Comparison of ENCODE assay signal across 22 mouse cellular contexts in genomic region chr13:10068927-10069580, GRCm38 (mm10).
DNase-seq lines count a peak whose midpoint lies in the region; ATAC-seq and TF ChIP-seq lines count a peak whose summit lies in the region.
"Had no signal": no experiment of that assay in that cellular context is flagged by ENCODE, and none has a peak within 500 bp of the region (broad histone marks: within the 10 kb centered on the region; RNA-seq: fewer than 3 reads in every experiment).

No protein-coding gene starts in this region.

- WGBS in intestine, embryonic 15.5 days = 55% methylated on average over 10 of the region's 10 CpGs
- WGBS in intestine, embryonic 16.5 days = 63% methylated on average over 10 of the region's 10 CpGs
- WGBS in intestine, postnatal 0 days = 46% methylated on average over 10 of the region's 10 CpGs

- DNase-seq in heart, adult 11 months = peak; percentile 74
- DNase-seq in heart, postnatal 4 days = no peak
- no peak for DNase-seq in thymus, postnatal 0 days (ENCODE audit: low spot score)
- no peak for DNase-seq in embryo, embryonic 11 days
- DNase-seq in heart, postnatal 36 days = no peak
- DNase-seq: adrenal gland, adult 2 months; adrenal gland, adult 8-10 months; adrenal gland, postnatal 10 days; adrenal gland, postnatal 14 days; adrenal gland, postnatal 25 days; adrenal gland, postnatal 36 days; B cell, adult 2 months; cerebellum, adult 11 months; cerebellum, adult 11-12 months had no signal

- H3K9ac ChIP-seq in intestine, embryonic 15.5 days = no peak overlapping the region
- no peak overlapping the region for H3K9ac ChIP-seq in intestine, embryonic 16.5 days (ENCODE audit: low read depth, low read length)
- H3K9ac ChIP-seq in intestine, postnatal 0 days (ENCODE audit: low read depth, low read length) = no peak overlapping the region

- H3K36me3 ChIP-seq in intestine, embryonic 15.5 days = no peaks in the 10 kb centered on the region
- no peaks in the 10 kb centered on the region for H3K36me3 ChIP-seq in intestine, embryonic 16.5 days (ENCODE audit: control insufficient read depth, insufficient read depth, low read length)
- H3K36me3 ChIP-seq in intestine, postnatal 0 days (ENCODE audit: control insufficient read depth, insufficient read depth) = no peaks in the 10 kb centered on the region
- H3K36me3 ChIP-seq: G1E had no signal

- H3K4me2 ChIP-seq in intestine, embryonic 15.5 days (replicated peaks) = no peak overlapping the region; the same call in 1 of the 2 replicates
- H3K4me2 ChIP-seq in intestine, embryonic 16.5 days (ENCODE audit: low read depth, low read length) = peak overlapping the region; percentile 33; the same call in 1 of the 2 replicates
- peak overlapping the region; percentile 43 for H3K4me2 ChIP-seq in intestine, postnatal 0 days (replicated peaks; ENCODE audit: low read depth)

- 0 out of 2 replicates have a peak, but pooled peaks cover 2% of the 10 kb centered on the region for H3K4me1 ChIP-seq in intestine, embryonic 15.5 days (replicated peaks)
- H3K4me1 ChIP-seq in intestine, embryonic 16.5 days (ENCODE audit: control insufficient read depth, insufficient read depth, low read length) = peaks cover 14% of the 10 kb centered on the region
- H3K4me1 ChIP-seq in intestine, postnatal 0 days (replicated peaks; ENCODE audit: control insufficient read depth, insufficient read depth, low read length) = no peaks in the 10 kb centered on the region

- H3K4me3 ChIP-seq in intestine, embryonic 15.5 days (replicated peaks) = no peak overlapping the region
- 0 out of 2 replicates have a peak overlapping the region, but pooled peaks have one; percentile 7 for H3K4me3 ChIP-seq in intestine, embryonic 16.5 days (ENCODE audit: low read length)
- H3K4me3 ChIP-seq in intestine, postnatal 0 days (ENCODE audit: low read depth, low read length) = no peak overlapping the region

- H3K27ac ChIP-seq in intestine, embryonic 15.5 days = no peak overlapping the region
- H3K27ac ChIP-seq in intestine, embryonic 16.5 days (ENCODE audit: low read length) = no peak overlapping the region
- no peak overlapping the region for H3K27ac ChIP-seq in intestine, postnatal 0 days (ENCODE audit: low read depth, low read length)

- no peak for TF ChIP-seq CTCF in intestine, postnatal 0 days (IDR thresholded peaks at IDR 0.05; ENCODE audit: low read depth)

- ATAC-seq in intestine, embryonic 15.5 days = peak; percentile 65
- peak; percentile 77 for ATAC-seq in intestine, embryonic 16.5 days
- ATAC-seq in intestine, postnatal 0 days = no peak
- ATAC-seq: activated CD4-positive, CD25-positive, alpha-beta regulatory T cell, adult 4 months; CD4-positive, CD25-positive, alpha-beta regulatory T cell, adult 4 months; Patski had no signal

- intact Hi-C loops in heart, postnatal 36 days (cut with DNase I) = no loop called here

- H3K27me3 ChIP-seq in intestine, embryonic 15.5 days (replicated peaks) = no peaks in the 10 kb centered on the region
- H3K27me3 ChIP-seq in intestine, embryonic 16.5 days (replicated peaks; ENCODE audit: control insufficient read depth, insufficient read depth, low read length) = no peaks in the 10 kb centered on the region
- no peaks in the 10 kb centered on the region for H3K27me3 ChIP-seq in intestine, postnatal 0 days (replicated peaks; ENCODE audit: control insufficient read depth, insufficient read depth, low read length)
- H3K27me3 ChIP-seq: CH12.LX had no signal

- H3K9me3 ChIP-seq in intestine, embryonic 15.5 days = no peaks in the 10 kb centered on the region
- H3K9me3 ChIP-seq in intestine, embryonic 16.5 days (ENCODE audit: control insufficient read depth, low read length) = no peaks in the 10 kb centered on the region
- H3K9me3 ChIP-seq in intestine, postnatal 0 days (ENCODE audit: control insufficient read depth) = no peaks in the 10 kb centered on the region
- H3K9me3 ChIP-seq: G1E had no signal
